Mouse (Mus musculus) MN1 (cell line): Measurements from ENCODE around the gene Pars2.

Experiments used
- DNase-seq: peaks from one replicate; pipeline ENCODE4 v3.0.0-alpha.2; 2016; ENCODE audit warnings: low spot score

Pars2 gene

DNA sequence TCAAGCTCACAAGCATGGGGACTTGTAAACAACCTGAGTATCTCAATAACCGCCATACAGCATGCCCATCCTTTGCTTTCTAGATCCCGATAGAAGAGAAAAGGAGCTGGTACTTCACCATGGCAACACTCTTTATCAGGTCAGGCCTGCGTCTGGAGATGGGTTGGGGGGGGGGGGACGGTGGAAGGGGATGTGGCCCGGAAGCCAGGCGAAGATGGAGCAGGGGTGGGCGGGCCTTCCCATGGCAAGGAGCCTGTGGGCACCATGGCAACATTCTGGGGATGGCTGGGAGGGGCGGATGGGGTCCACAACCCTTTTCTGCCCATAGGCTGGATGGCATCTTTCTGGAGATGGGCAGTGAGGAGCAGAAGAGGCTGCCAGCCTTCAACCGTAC, 16.8 kb upstream of the Pars2 start:
- DNase-seq, result no peak

- peak; percentile 11 for DNase-seq
These were observed 7.2 kb upstream of the Pars2 start for GRCm38 (mm10) chr4:106643483-106644217.

DNA sequence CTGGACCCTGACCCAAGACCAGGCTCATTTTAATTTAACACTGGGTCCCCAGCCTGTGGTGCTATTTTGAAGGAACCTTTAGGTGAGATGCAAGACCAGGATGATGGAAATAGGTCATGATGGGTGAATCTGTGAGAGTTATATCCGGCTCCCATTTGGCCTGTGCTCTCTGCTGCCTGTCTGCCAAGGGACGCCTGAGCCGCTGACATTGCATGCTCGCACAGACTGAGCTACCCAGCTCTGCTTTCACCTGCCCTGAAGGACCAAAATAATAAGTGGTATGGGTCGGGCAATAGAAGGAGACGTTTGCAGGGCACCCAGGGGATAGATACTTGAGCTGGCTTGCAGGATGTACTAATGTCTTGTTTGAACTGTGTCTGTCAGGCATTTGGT, 6.7 kb upstream of the Pars2 start:
- no peak for DNase-seq

DNA sequence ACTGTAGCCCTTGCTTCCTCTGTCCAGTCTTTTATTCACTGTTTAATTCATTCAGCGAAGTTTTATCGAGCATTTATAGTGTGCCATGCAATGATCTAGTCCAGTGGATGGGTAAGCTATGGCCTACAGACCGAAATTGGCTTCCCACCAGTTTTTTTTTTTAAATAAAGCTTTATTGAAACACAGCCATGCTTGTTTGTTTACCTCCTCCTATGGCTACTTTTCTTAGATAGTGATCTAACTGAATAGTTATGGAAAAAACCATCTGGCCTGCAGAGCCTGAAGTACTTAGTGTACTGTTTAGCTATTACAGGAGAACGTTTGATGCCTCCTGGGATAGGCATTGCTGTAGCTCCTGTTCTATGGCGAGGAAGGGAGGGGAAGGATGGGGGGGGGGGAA, 5.1 kb upstream of the Pars2 start:
- DNase-seq, result no peak

DNA sequence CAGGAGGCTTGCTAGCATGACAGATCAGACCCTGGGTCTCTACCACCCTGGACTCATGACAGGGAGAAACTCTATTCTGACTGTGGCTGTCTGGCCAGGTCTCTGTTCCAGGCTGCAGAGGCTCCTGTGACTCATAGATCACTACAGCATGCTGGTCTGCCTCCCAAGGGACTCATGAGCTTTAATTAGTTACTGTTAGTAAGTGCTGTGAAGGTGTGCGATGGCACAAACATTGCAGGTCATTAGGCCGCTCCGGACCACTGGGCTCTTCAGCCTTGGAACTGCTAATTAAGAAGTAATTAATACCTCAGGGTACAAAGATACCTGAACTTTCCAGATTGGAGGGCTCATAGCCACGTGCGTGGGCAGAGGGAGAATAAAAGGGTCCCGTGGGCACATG, 3.7 kb upstream of the Pars2 start:
- DNase-seq, result peak; percentile 66

DNA sequence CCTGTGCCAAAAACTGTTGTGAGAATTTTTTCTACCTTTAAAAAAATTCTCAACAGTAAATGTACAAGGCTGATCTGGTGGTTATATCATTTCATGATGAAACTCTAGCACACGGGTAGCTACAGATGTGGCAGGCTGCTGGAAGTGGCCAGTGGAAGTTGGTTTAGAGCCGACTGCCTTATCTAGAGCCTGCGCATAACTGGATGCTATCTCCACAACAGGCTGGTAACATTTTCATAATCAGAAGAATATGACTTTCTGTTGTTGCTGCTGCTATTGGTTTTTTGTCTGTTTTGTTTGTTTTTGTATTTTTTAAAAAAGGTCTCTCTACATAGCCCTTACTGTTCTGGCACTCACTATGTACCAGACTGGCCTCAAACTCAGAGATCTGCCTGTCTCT, 1.7 kb downstream of the Pars2 start:
- DNase-seq, result no peak

- no peak for DNase-seq
These were observed 2.2 kb downstream of the Pars2 start for GRCm38 (mm10) chr4:106653051-106653450.

DNA sequence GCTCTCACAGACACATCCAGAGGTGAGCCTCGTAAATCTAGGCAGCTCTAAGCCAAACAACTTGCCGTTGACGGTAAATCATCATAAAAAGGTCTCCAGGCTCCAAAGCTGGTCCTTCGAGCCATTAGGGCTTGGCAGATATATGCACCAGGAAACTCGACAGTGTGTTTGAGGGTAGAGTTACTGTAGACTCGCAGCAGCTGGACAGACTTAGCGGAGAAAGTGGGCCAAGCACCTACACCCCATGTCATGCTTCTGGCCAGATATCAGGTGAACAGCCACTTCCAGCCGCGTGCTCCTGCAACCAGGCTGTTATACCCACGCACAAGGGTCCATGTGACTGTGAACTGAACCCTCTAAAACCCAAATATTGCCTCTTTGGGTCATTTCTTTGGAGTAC, 4.8 kb downstream of the Pars2 start:
- no peak for DNase-seq

DNA sequence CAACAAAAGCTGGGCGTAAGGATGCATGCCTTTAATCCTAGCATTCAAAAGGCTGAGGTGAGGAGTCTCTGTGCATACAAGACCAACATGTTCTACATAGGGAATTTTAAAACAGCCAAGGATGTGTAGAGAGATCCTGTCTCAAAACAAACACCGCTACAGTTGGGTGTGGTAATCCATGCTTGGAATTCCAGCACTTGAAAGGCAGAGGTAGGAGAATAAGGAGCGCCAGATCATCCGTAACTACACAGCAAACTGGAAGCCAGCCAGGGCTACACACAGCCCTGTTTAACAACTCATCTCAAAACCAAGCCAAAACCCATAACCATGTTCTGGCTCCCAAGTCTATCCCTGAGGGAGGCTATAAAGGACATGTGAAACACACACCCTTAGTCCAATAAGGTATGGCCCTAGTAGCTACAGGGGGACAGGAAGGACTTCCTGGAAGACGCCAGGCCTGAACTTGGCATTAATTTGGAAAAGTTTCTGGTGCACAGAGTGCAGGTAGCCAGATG, 13.1 kb downstream of the Pars2 start:
- DNase-seq, result no peak

GRCm38 (mm10) chr4:106664697-106665096, 13.8 kb downstream of the Pars2 start:
- no peak for DNase-seq

DNA sequence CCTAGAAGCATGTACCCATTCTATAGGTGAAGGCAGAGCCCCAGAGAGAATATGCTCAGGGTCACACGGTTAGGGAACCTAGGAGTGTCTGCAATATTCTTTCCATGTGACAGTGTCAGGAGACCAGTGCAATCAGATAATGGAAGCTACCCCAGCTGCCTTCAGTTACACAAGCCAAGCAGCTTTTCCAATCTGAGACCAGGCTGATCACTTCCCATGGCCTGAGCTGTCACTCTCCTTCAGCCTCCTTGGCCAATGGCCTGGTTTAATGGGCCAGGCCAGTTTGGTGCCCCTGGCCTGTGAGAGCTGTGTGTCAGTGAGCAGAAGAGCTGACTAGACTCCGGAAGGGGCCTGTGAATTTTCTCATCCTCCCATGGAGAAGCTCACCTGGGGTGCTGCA, 14.4 kb downstream of the Pars2 start:
- no peak for DNase-seq

DNA sequence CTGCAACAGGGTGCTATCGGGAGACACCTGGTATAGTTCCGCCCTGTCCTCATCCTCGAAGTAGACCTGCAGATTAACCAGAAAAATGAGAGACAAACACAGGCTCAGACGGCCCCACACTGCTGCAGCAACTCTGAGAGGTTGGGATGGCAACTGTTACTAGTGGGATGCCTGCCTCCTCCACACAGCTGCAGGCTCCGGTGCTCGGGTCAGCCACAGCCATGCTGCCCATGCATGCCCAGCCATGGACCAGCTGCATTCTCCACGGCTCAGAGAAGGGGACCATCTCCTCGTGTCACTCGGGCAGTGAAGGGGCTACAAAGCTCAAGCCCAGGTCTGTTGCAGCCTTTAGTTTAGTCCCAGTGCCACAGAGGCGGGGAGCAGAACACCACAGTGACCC, 14.8 kb downstream of the Pars2 start:
- DNase-seq, result no peak

GRCm38 (mm10) chr4:106666546-106666945, 15.7 kb downstream of the Pars2 start:
- no peak for DNase-seq

GRCm38 (mm10) chr4:106676749-106677148, 25.9 kb downstream of the Pars2 start:
- no peak for DNase-seq

- peak; percentile 86 for DNase-seq
These were observed 27.7 kb downstream of the Pars2 start, which contains the start of gene Ttc4 for GRCm38 (mm10) chr4:106678442-106679118. Gene Ttc4, minus strand, starts transcription at chr4:106678944.

GRCm38 (mm10) chr4:106679152-106679551, 28.3 kb downstream of the Pars2 start:
- no peak for DNase-seq

GRCm38 (mm10) chr4:106680955-106681354, 30.1 kb downstream of the Pars2 start:
- peak; percentile 27 for DNase-seq

DNA sequence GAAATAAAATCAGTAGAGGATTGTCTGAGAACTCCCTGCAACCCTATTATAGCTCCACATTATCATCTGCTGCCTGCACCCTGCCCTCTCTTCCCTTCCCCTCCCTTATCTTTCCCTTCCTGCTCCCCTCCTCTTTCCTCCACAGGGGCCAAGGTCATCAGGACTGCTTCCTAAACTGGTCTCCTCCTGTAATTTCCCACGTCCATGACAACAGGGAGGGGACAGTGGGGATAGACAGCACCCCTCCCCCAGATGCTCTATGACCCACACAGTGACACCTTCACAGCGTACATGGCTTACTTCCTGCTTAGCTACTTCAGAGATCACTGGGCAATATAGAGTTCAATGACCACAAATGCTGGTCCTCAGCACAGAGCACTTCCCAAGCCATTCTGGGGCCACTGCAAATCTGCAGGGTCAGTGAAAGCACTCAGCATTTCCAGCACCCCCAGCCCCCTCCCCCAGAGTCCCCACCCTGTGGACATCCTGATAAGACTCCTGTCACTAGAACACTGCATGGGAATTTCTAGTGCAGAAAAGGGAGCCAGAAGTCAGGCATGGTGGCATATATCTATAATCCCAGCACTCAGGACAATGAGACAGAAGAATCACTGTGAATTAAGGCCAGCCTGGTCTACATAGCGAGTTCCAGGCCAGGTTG, 37.9 kb downstream of the Pars2 start:
- no peak for DNase-seq

DNA sequence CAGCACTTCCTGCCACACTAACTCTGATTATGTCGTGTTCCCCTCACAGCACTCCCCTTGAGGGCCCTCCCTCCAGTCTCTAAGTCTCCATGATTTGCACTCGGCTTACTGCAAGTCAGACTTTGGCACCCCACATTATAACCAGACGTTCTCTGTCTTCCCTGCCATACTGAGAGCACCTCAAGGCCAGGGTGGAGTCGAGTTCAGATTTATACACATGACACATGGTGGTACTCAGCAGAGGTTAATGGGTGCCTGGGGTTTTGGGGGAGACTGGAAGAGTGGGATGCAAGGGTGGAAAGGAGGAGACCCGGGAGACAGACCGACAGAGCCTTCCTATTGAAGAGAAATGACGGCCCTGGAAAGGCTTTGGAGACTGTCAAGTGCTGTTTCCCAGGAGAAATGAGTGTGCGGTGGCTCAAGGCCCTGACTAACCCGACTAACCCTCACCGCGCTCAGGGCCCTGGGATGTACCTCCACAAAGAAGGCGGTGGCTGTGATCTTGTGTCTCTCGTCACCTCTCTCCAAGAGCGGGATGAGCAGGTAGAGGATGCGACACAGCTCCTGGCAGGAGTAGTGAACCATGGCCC, 43.1 kb downstream of the Pars2 start:
- no peak for DNase-seq

- DNase-seq, result peak; percentile 20
These were observed 49.1 kb downstream of the Pars2 start for GRCm38 (mm10) chr4:106699989-106700388.

- DNase-seq, result peak; percentile 17
These were observed 49.9 kb downstream of the Pars2 start for GRCm38 (mm10) chr4:106700798-106701197.

DNA sequence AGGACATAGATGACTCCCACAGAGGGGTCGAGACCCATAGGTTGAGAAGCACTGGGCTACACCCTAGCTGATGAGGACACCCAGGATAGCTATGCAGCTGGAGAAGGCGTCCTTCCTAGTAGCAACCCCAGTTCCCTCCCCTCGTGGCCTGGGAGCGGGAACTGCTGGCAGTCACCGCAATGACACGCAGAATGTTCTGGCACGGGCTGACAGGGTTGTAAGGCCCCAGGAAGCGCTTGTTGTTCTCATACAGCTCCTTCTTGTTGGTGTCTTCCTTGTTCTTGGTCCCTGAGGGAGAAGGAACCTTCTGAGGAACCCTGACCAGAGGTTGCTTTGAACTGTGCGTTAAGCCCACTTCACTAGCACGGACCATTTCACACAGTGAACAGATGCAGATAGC, 53.1 kb downstream of the Pars2 start:
- no peak for DNase-seq

GRCm38 (mm10) chr4:106704416-106704815, 53.5 kb downstream of the Pars2 start:
- no peak for DNase-seq
